Mouse (Mus musculus) CD4-positive naive resting alpha-beta T cell, adult 57 days (primary cell): Measurements from ENCODE around the gene Rimbp3. TPM values are rescaled to one million over a fixed set of nuclear protein-coding genes. Genes with fewer than 3 reads are reported as not detected.

Source experiments
- total RNA-seq: library from RNA; stranded (reverse); gene quantifications from one replicate; pipeline ENCODE4 v1.2.4, GENCODE M21; 2023

Rimbp3 gene
- not detected for total RNA-seq

GRCm38 (mm10) chr16:17208389-17209361, at the start of gene Rimbp3:
Gene Rimbp3, plus strand, starts transcription at chr16:17208603.

GRCm38 (mm10) chr16:17202549-17202948, 5.9 kb upstream of the Rimbp3 start, which contains the start of gene Ube2l3:
Gene Ube2l3, minus strand, starts transcription at chr16:17202649.

GRCm38 (mm10) chr16:17232794-17233701, 24.6 kb downstream of the Rimbp3 start, which contains the start of gene Hic2:
Gene Hic2, plus strand, starts transcription at chr16:17233572.

Other genes starting within 250 kb of the Rimbp3 start
- gene Mapk1, start 225.2 kb upstream of the Rimbp3 start, total RNA-seq = 182 TPM
- 1.5 TPM for gene Ypel1, start 138.9 kb upstream of the Rimbp3 start, total RNA-seq
- 124 TPM for gene Ppil2, start 97.3 kb upstream of the Rimbp3 start, total RNA-seq
- 5.8 TPM for gene 2610318N02Rik, start 83.4 kb upstream of the Rimbp3 start, total RNA-seq
- gene Sdf2l1, start 76.2 kb upstream of the Rimbp3 start, total RNA-seq = 13.2 TPM
- 2.9 TPM for gene Ydjc, start 64.0 kb upstream of the Rimbp3 start, total RNA-seq
- 1.5 TPM for gene Ccdc116, start 61.4 kb upstream of the Rimbp3 start, total RNA-seq
- gene Ube2l3, start 6.0 kb upstream of the Rimbp3 start, total RNA-seq = 117 TPM
- gene Hic2, start 25.0 kb downstream of the Rimbp3 start, total RNA-seq = 4.5 TPM
- gene Tmem191c, start 67.5 kb downstream of the Rimbp3 start, total RNA-seq = 46.1 TPM
- not detected for gene Serpind1, start 122.8 kb downstream of the Rimbp3 start, total RNA-seq
- gene Snap29, start 197.4 kb downstream of the Rimbp3 start, total RNA-seq = 21.2 TPM
- gene Pi4ka, start 197.7 kb downstream of the Rimbp3 start, total RNA-seq = 127 TPM
- 64.5 TPM for gene Crkl, start 243.4 kb downstream of the Rimbp3 start, total RNA-seq